Mouse (Mus musculus) 416B (cell line): ENCODE results near the gene Lmbr1l.
"Not testable (repeated sequence)": the region's sequence is repeated elsewhere in the genome, so short reads cannot be mapped to it uniquely, and the experiment has no call there.

Experiments
- DNase-seq: peaks from one replicate; pipeline ENCODE4 v3.0.0; 2011; ENCODE audit warnings: low read depth

Gene Lmbr1l

GRCm38 (mm10) chr15:98934217-98934839 is 16.3 kb upstream of the Lmbr1l start, which contains the start of gene Tuba1b:
Gene Tuba1b, minus strand, starts transcription at chr15:98934565.
- peak; percentile 90 for DNase-seq

DNA sequence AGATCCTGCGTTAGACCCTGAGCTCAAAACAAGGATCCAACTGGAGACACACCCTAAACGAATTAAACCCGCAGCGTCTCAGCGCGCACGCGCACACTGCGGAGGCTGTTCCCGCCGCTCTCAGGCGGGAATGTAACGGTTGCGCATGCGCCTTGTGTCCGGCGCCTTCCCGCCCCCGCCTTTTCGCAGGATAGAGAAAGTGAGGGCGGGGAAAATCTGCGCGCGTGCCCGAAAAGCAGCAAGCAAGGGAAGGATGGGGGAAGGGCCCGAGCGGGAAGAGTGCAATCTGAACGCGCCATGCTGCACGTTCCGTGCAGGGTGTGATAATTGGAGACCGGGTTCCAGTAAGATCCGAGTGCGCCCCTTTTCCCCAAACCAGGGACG is 15.8 kb upstream of the Lmbr1l start:
- peak; percentile 95 for DNase-seq

DNA sequence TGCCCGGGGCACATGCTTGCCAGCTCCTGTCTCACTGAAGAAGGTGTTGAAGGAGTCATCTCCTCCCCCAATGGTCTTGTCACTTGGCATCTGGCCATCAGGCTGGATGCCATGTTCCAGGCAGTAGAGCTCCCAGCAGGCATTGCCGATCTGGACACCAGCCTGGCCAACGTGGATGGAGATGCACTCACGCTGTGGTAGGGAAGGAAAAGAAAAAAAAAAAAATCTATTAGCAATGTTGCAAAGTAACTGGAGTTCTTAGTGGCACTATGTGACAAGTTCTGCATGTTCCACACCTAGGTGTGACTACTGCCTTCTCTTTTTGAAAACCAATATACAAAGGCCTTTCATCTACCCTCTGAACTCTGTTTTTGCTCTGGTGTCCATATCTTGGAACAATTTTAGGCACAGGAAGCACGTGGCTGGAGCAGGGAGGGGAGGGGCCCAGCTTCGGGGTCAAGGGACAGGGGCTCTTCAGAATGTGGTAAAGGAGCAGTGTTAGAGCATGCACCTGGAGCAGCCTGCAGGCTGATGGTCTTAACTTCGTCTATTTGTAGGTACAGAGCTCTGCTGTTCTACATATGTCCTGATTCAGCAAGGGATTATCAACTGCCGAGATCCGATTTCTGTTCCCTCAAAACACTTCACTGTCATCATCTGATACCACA is 15.1 kb upstream of the Lmbr1l start:
- peak; percentile 57 for DNase-seq

DNA sequence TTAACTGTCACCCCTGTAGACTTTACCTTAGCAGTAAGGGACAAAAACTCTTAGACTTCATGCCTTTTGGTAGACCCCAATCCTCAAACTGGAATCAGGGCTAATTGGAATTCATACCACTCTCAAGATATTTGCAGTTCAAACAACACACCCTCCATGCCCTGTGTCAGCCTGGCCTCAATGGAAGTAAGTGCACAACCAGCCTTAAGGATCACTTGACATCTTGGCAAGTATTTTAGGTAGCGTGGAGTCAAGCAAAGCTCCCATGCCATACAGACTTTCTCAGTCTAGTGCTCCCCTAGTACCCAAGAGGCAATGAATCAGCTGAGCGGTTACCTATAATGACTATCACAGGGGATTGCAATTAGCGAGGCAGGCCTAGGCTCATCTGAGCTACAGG is 13.0 kb upstream of the Lmbr1l start:
- no peak for DNase-seq

DNA sequence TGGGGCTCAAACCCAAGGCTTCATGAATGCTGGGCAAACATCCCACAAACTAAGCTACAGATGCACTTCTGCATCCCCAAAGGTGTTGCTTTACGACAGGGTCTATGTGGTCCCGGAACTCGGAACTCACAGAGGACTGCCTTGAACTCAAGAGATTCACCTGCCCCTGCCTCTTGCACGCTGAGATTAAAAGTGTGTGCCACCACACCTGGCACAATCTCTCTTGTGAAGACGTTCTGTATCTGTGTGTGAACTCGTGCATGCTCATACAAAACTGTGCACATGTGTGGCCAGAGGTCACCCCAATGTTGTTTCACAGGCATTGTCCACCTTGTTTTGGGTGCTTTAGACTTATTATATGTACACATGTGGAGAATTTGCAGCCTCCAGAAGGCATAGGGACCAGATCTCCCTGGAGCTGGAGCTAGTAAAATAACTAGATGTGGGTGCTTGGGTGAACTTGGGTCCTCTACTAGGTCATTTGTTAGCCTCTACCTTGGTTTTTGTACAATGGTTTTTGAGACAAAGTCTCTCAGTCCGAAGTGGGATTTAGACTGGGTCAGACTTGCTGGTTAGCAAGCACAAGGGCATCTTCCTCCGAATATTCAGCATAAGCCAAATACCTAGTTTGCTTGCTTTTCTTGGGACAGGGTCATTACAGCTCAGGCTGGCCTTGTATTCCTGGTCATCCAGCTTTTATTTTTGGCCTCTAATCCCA is 12.1 kb upstream of the Lmbr1l start:
- peak; percentile 69 for DNase-seq

- peak; percentile 87 for DNase-seq
Measured at GRCm38 (mm10) chr15:98928598-98929240, 10.7 kb upstream of the Lmbr1l start.

- DNase-seq: peak; percentile 40
Measured at GRCm38 (mm10) chr15:98927566-98927965, 9.5 kb upstream of the Lmbr1l start.

GRCm38 (mm10) chr15:98924682-98925081 is 6.7 kb upstream of the Lmbr1l start:
- DNase-seq: no peak

- DNase-seq: no peak
Measured at GRCm38 (mm10) chr15:98923031-98923537, 5.1 kb upstream of the Lmbr1l start.

DNA sequence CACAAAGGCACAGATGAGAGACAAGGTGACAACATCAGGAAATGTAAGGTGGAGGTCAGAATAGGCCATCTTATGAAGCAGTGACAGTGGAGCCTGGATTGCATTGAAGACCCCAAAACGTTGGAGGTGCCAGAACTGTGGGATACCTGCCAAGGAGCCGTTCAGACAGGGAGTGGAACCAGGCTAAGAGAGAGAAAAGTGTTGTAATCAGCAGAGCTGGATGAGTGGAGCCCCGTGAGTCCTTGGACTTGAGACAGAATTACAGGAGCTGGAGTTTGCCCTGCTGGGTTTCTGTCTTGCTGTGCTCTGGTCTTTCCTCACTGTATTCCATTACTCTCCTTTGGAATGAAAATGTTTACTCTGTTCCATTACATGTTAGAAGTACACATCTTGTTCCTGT is 4.5 kb upstream of the Lmbr1l start:
- DNase-seq: no peak

- DNase-seq: no peak
Measured at GRCm38 (mm10) chr15:98921510-98921909, 3.5 kb upstream of the Lmbr1l start.

DNA sequence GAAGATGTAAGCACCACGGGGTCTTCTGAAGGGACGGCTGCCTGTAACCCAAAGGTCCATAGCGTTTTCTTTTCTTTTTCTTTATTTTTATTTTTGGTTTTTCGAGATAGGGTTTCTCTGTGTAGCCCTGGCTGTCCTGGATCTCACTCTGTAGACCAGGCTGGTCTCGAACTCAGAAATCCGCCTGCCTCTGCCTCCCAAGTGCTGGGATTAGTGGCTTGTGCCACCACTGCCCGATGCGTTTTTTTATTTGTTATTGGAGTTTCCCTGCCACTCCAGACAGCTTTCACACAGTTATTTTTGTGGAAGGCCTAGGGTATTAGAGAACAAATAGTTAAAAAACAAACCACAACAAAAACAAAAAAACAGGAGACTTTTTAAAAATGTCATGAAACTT is 466 bp upstream of the Lmbr1l start:
- DNase-seq: not testable (repeated sequence)

- DNase-seq: peak; percentile 52
Measured at GRCm38 (mm10) chr15:98917091-98917490, 940 bp downstream of the Lmbr1l start.

- no peak for DNase-seq
Measured at GRCm38 (mm10) chr15:98916016-98916415, 2.0 kb downstream of the Lmbr1l start.

DNA sequence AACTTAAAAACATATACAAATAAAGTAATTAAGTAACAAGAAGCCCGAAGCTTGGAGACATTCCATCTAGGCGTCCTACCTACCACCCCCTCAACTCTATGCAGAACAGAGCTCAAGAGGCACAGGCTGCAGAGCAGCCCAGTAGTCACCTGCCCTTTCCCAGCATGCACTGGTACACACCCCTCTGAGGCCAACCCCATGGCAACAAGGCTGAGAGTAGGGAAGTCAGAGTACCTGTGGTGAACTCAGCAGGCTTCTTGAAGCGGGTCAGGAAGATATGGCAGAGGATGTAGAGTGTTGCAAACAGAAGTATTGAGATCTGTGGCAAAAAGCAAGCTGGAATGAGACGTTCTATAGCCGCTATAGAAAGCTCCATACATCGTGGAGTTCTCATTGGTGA is 3.1 kb downstream of the Lmbr1l start:
- no peak for DNase-seq

- no peak for DNase-seq
Measured at GRCm38 (mm10) chr15:98904692-98905091, 13.3 kb downstream of the Lmbr1l start.

DNA sequence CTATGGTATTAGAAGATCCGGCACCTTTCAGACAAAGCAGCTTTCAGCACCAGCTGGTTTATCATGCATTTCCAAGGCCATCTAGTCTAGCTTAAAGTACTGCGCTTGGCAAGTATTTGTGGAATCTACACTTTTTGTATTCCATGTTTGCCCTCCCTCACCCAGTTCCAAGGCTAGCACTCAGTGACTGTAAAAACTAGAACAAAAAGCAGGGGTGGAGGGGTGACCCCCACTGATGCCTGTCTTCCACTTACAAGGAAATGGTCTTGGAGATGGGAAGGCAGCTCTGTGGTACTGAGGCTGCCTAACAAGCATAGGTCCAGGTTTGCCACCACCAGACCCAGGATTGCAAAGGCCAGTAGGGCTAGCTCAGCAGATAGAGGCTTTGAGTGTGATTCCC is 15.4 kb downstream of the Lmbr1l start:
- no peak for DNase-seq

DNA sequence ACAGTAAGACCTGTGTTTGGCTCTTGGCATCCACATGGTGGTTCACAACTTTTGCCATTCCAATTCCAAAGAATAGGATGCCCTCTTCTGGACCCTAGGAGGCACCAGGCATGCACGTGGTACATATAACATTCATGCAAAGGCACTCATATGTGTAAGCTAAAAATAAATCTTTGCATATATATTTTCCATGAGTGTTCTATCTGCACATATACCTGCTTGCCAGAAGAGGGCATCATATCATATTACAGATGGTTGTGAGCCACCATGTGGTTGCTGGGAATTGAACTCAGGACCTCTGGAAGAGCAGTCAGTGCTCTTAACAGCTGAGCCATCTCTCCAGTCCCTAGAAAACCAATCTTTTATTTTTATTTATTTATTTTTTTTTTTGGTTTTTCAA is 16.5 kb downstream of the Lmbr1l start:
- no peak for DNase-seq

GRCm38 (mm10) chr15:98897928-98898800 is 19.9 kb downstream of the Lmbr1l start, which contains the start of gene Dhh:
Gene Dhh, minus strand, starts transcription at chr15:98898540.
- no peak for DNase-seq

GRCm38 (mm10) chr15:98897495-98897894 is 20.5 kb downstream of the Lmbr1l start:
- no peak for DNase-seq
